Mouse (Mus musculus): ENCODE measurements around the gene Gm15155. TPM values are rescaled to one million over a fixed set of nuclear protein-coding genes. Genes with fewer than 3 reads are reported as not detected.
"Not testable (repeated sequence)": the region's sequence is repeated elsewhere in the genome, so short reads cannot be mapped to it uniquely, and the experiment has no call there.

The Gm15155 gene
- polyA plus RNA-seq, 1 experiment from 2014 or later = not detected

GRCm38 (mm10) chrX:156303806-156304205 lies 679.3 kb downstream of the Gm15155 start:
- not testable (repeated sequence) for H3K9ac ChIP-seq (ENCODE audit: low read length); DNase-seq (ENCODE audit: low spot score); ATAC-seq (ENCODE audit: insufficient number of reproducible peaks, low FRiP score, low TSS enrichment, low read depth); H3K9me3 ChIP-seq (ENCODE audit: control insufficient read depth, low read length); H3K4me1 ChIP-seq (ENCODE audit: control insufficient read depth, insufficient read depth, low read length); H3K36me3 ChIP-seq (ENCODE audit: control insufficient read depth, insufficient read depth, low read length); H3K27ac ChIP-seq (replicated peaks; ENCODE audit: low read depth, low read length); H3K27me3 ChIP-seq (ENCODE audit: control insufficient read depth, insufficient read depth, low read length); H3K4me3 ChIP-seq (ENCODE audit: low read depth, low read length); H3K4me2 ChIP-seq (ENCODE audit: low read depth, severe bottlenecking)

Other genes with a start within 250 kb of the Gm15155 start
- gene Ptchd1, start 927 bp upstream of the Gm15155 start, polyA plus RNA-seq (2014; fragmentation: Nextera tagmentation; extraction: Ambion mirVana) = 0.61 and 0.75 TPM in 2 replicates